Mouse (Mus musculus): Measurements from ENCODE around the gene Fam213b.

- no peak for TF ChIP-seq TAL1 (IDR thresholded peaks at IDR 0.05; ENCODE audit: low read length)
- no peak for TF ChIP-seq GATA1 (IDR thresholded peaks at IDR 0.05; ENCODE audit: low read length)
Observed at GRCm38 (mm10) chr4:154935788-154936187, 36.9 kb upstream of the Fam213b start.
